8 mouse cellular contexts compared by ENCODE assay signal in the genomic region with DNA sequence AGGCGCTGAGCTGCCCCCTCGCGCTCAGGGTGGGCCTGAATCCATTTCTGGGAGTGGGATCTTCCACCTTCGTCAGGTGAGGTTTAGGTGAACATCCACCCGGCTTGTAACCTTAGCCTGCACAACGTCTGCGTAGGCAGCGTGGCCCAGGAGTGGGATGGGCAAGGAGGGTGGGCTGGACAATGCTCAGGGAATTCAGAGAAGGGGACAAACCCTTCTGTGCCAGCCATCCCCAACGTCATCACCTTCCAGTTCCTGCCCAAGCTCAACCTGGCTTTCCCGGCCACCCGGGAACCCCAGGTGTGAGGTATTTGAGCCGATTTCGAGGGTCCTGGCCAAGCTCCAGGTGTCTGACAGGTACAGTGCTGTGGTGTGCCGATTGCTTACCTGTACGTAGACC. TPM values are rescaled to one million over a fixed set of nuclear protein-coding genes. Genes with fewer than 3 reads are reported as not detected.
DNase-seq lines count a peak whose midpoint lies in the region; ATAC-seq and TF ChIP-seq lines count a peak whose summit lies in the region.

No protein-coding gene starts in this region.

- DNase-seq in heart, postnatal 0 days (ENCODE audit: low spot score): no peak
- no peak for DNase-seq in heart, postnatal 36 days
- DNase-seq in adrenal gland, adult (ENCODE audit: inconsistent age in 2 of 2, low spot score in 1 of 2): no peak
- DNase-seq in layer of hippocampus, postnatal 36 days: no peak

- TF ChIP-seq POLR2A in ES-Bruce4 (IDR thresholded peaks at IDR 0.05; ENCODE audit: insufficient read depth, low read length): no peak

- H3K27ac ChIP-seq in heart, postnatal 0 days (ENCODE audit: low read depth): peak overlapping the region; percentile 69
- no peak overlapping the region for H3K27ac ChIP-seq in ES-Bruce4 (ENCODE audit: insufficient read depth, low read length)
- peak overlapping the region; percentile 87; the same call in 1 of the 2 replicates for H3K27ac ChIP-seq in embryonic facial prominence, embryonic 15.5 days (replicated peaks)
- H3K27ac ChIP-seq in limb, embryonic 12.5 days: peak overlapping the region; percentile 80
- H3K27ac ChIP-seq in stomach, embryonic 14.5 days (ENCODE audit: low read length): peak overlapping the region; percentile 83

- no peaks in the 10 kb centered on the region for H3K9me3 ChIP-seq in heart, postnatal 0 days (replicated peaks; ENCODE audit: control insufficient read depth, low read length)
- H3K9me3 ChIP-seq in ES-Bruce4 (replicated peaks; ENCODE audit: control insufficient read depth, insufficient read depth, low read length, poor library complexity, severe bottlenecking): peaks cover 5% of the 10 kb centered on the region
- H3K9me3 ChIP-seq in embryonic facial prominence, embryonic 15.5 days (replicated peaks): no peaks in the 10 kb centered on the region
- no peaks in the 10 kb centered on the region for H3K9me3 ChIP-seq in limb, embryonic 12.5 days
- H3K9me3 ChIP-seq in stomach, embryonic 14.5 days (ENCODE audit: control insufficient read depth, low read depth, low read length): no peaks in the 10 kb centered on the region

- peaks cover 15% of the 10 kb centered on the region for H3K4me1 ChIP-seq in heart, postnatal 0 days (ENCODE audit: control insufficient read depth, insufficient read depth)
- H3K4me1 ChIP-seq in ES-Bruce4 (ENCODE audit: control insufficient read depth, insufficient read depth, low read length): peaks cover 2% of the 10 kb centered on the region
- H3K4me1 ChIP-seq in embryonic facial prominence, embryonic 15.5 days: peaks cover 14% of the 10 kb centered on the region
- H3K4me1 ChIP-seq in limb, embryonic 12.5 days (replicated peaks): peaks cover 16% of the 10 kb centered on the region
- H3K4me1 ChIP-seq in stomach, embryonic 14.5 days (ENCODE audit: control insufficient read depth, insufficient read depth, low read length): peaks cover 8% of the 10 kb centered on the region

- H3K4me2 ChIP-seq in heart, postnatal 0 days (ENCODE audit: low read depth, low read length): peak overlapping the region; percentile 87
- peak overlapping the region; percentile 88 for H3K4me2 ChIP-seq in embryonic facial prominence, embryonic 15.5 days (replicated peaks)
- H3K4me2 ChIP-seq in limb, embryonic 12.5 days: peak overlapping the region; percentile 92
- H3K4me2 ChIP-seq in stomach, embryonic 14.5 days (replicated peaks; ENCODE audit: low read depth, low read length): peak overlapping the region; percentile 98

- H3K36me3 ChIP-seq in heart, postnatal 0 days (replicated peaks; ENCODE audit: control insufficient read depth, insufficient read depth, low read length): peaks cover 43% of the 10 kb centered on the region
- peaks cover 29% of the 10 kb centered on the region for H3K36me3 ChIP-seq in ES-Bruce4 (ENCODE audit: control insufficient read depth, insufficient read depth, low read length, poor library complexity, severe bottlenecking)
- H3K36me3 ChIP-seq in embryonic facial prominence, embryonic 15.5 days: peaks cover 38% of the 10 kb centered on the region
- peaks cover 44% of the 10 kb centered on the region for H3K36me3 ChIP-seq in limb, embryonic 12.5 days
- H3K36me3 ChIP-seq in stomach, embryonic 14.5 days (ENCODE audit: control insufficient read depth, insufficient read depth, low read length): peaks cover 38% of the 10 kb centered on the region

- ATAC-seq in heart, postnatal 0 days (ENCODE audit: insufficient read depth, low read depth): no peak
- 0 out of 2 replicates have a peak, but pooled peaks have one; percentile 2 for ATAC-seq in embryonic facial prominence, embryonic 15.5 days (ENCODE audit: insufficient number of reproducible peaks, low FRiP score, low TSS enrichment, low read depth)
- 0 out of 2 replicates have a peak, but pooled peaks have one; percentile 5 for ATAC-seq in limb, embryonic 12.5 days (ENCODE audit: insufficient number of reproducible peaks, insufficient read depth, low FRiP score, low TSS enrichment, low read depth)
- ATAC-seq in stomach, embryonic 14.5 days (ENCODE audit: insufficient number of reproducible peaks, insufficient read depth, low FRiP score, low read depth): no peak; the same call in 1 of the 2 replicates

- peak overlapping the region; percentile 71 for H3K9ac ChIP-seq in heart, postnatal 0 days (replicated peaks; ENCODE audit: low read depth, low read length)
- H3K9ac ChIP-seq in ES-Bruce4 (ENCODE audit: low read depth, poor library complexity, severe bottlenecking): peak overlapping the region; percentile 77
- peak overlapping the region; percentile 90 for H3K9ac ChIP-seq in embryonic facial prominence, embryonic 15.5 days
- peak overlapping the region; percentile 90 for H3K9ac ChIP-seq in limb, embryonic 12.5 days (replicated peaks)
- peak overlapping the region; percentile 92 for H3K9ac ChIP-seq in stomach, embryonic 14.5 days (replicated peaks; ENCODE audit: low read depth, low read length)

- no peaks in the 10 kb centered on the region for H3K27me3 ChIP-seq in heart, postnatal 0 days (ENCODE audit: control insufficient read depth, insufficient read depth, low read length)
- H3K27me3 ChIP-seq in ES-Bruce4 (ENCODE audit: control insufficient read depth, insufficient read depth, low read length, poor library complexity, severe bottlenecking): no peaks in the 10 kb centered on the region
- no peaks in the 10 kb centered on the region for H3K27me3 ChIP-seq in embryonic facial prominence, embryonic 15.5 days
- H3K27me3 ChIP-seq in limb, embryonic 12.5 days: no peaks in the 10 kb centered on the region
- H3K27me3 ChIP-seq in stomach, embryonic 14.5 days (ENCODE audit: control insufficient read depth, insufficient read depth, low read length): no peaks in the 10 kb centered on the region

- H3K4me3 ChIP-seq in heart, postnatal 0 days (ENCODE audit: low read depth, low read length): peak overlapping the region; percentile 62
- H3K4me3 ChIP-seq in ES-Bruce4 (ENCODE audit: low read depth, low read length): peak overlapping the region; percentile 76
- H3K4me3 ChIP-seq in embryonic facial prominence, embryonic 15.5 days (replicated peaks): peak overlapping the region; percentile 84
- peak overlapping the region; percentile 87 for H3K4me3 ChIP-seq in limb, embryonic 12.5 days (replicated peaks)
- peak overlapping the region; percentile 69 for H3K4me3 ChIP-seq in stomach, embryonic 14.5 days (ENCODE audit: low read depth, low read length)

- intact Hi-C loops in heart, postnatal 36 days (cut with DNase I): no loop called here

- no peak for TF ChIP-seq EP300 in heart, postnatal 0 days (IDR thresholded peaks at IDR 0.05; ENCODE audit: low read depth)
- no peak for TF ChIP-seq EP300 in ES-Bruce4 (IDR thresholded peaks at IDR 0.05; ENCODE audit: insufficient read depth, low read depth, low read length)

- no peak for TF ChIP-seq CTCF in heart, postnatal 0 days (IDR thresholded peaks at IDR 0.05; ENCODE audit: low read depth)
- TF ChIP-seq CTCF in ES-Bruce4 (IDR thresholded peaks at IDR 0.05; ENCODE audit: low read depth, low read length): no peak

- WGBS in heart, postnatal 0 days: 5% methylated on average over 15 of the region's 15 CpGs
- 4% methylated on average over 15 of the region's 15 CpGs for WGBS in embryonic facial prominence, embryonic 15.5 days
- WGBS in limb, embryonic 12.5 days: 9% methylated on average over 15 of the region's 15 CpGs
- WGBS in stomach, embryonic 14.5 days: 5% methylated on average over 15 of the region's 15 CpGs

RNA-seq across cellular contexts. Expression of a gene that starts 0.6 kb away (rescaled TPM):
- 35.5 and 37.8 TPM in 2 replicates for total RNA-seq in heart, postnatal 0 days (2014; rRNA removed; ENCODE audit: low replicate concordance)
- 5.4 and 5.9 TPM in 2 replicates for polyA plus RNA-seq in heart, postnatal 0 days (2015; fragmentation: Nextera tagmentation; extraction: Ambion mirVana)
- total RNA-seq in heart, postnatal 36 days (2021): 10 to 100 TPM; 46.0 to 68.1 TPM
- 114 and 147 TPM in 2 replicates for polyA plus RNA-seq in ES-Bruce4 (2011; ENCODE audit: insufficient read depth, insufficient read length, low read depth, missing spikeins)
- polyA plus RNA-seq in embryonic facial prominence, embryonic 15.5 days (2015; fragmentation: Nextera tagmentation; extraction: Ambion mirVana): 31.0 and 31.1 TPM in 2 replicates
- polyA plus RNA-seq in limb, embryonic 12.5 days (2016; fragmentation: Nextera tagmentation; extraction: Ambion mirVana): 34.0 and 36.4 TPM in 2 replicates
- 22.1 and 29.4 TPM in 2 replicates for polyA plus RNA-seq in stomach, embryonic 14.5 days (2014; fragmentation: Nextera tagmentation; extraction: Ambion mirVana)
- total RNA-seq in layer of hippocampus, postnatal 36 days (2021): 100 to 1,000 TPM; 136 to 157 TPM

RNA-seq across cellular contexts. Expression of a gene that starts 16.8 kb away (rescaled TPM):
- 83.8 and 97.2 TPM in 2 replicates for total RNA-seq in heart, postnatal 0 days (2014; rRNA removed; ENCODE audit: low replicate concordance)
- 32.2 and 35.1 TPM in 2 replicates for polyA plus RNA-seq in heart, postnatal 0 days (2015; fragmentation: Nextera tagmentation; extraction: Ambion mirVana)
- 10 to 100 TPM; 21.5 to 24.0 TPM for total RNA-seq in heart, postnatal 36 days (2021)
- polyA plus RNA-seq in ES-Bruce4 (2011; ENCODE audit: insufficient read depth, insufficient read length, low read depth, missing spikeins): 7.7 and 8.1 TPM in 2 replicates
- polyA plus RNA-seq in embryonic facial prominence, embryonic 15.5 days (2015; fragmentation: Nextera tagmentation; extraction: Ambion mirVana): 17.3 and 19.8 TPM in 2 replicates
- polyA plus RNA-seq in limb, embryonic 12.5 days (2016; fragmentation: Nextera tagmentation; extraction: Ambion mirVana): 11.1 and 12.8 TPM in 2 replicates
- polyA plus RNA-seq in stomach, embryonic 14.5 days (2014; fragmentation: Nextera tagmentation; extraction: Ambion mirVana): 22.3 and 23.7 TPM in 2 replicates
- total RNA-seq in layer of hippocampus, postnatal 36 days (2021): 10 to 100 TPM; 27.9 to 30.2 TPM

RNA-seq across cellular contexts. Expression of a gene that starts 18.4 kb away (rescaled TPM):
- 25.0 and 27.8 TPM in 2 replicates for total RNA-seq in heart, postnatal 0 days (2014; rRNA removed; ENCODE audit: low replicate concordance)
- 17.7 TPM in 2 replicates for polyA plus RNA-seq in heart, postnatal 0 days (2015; fragmentation: Nextera tagmentation; extraction: Ambion mirVana)
- total RNA-seq in heart, postnatal 36 days (2021): 10 to 100 TPM; 16.8 to 18.8 TPM
- 26.7 and 30.5 TPM in 2 replicates for polyA plus RNA-seq in ES-Bruce4 (2011; ENCODE audit: insufficient read depth, insufficient read length, low read depth, missing spikeins)
- 25.0 and 30.3 TPM in 2 replicates for polyA plus RNA-seq in embryonic facial prominence, embryonic 15.5 days (2015; fragmentation: Nextera tagmentation; extraction: Ambion mirVana)
- 28.9 and 30.7 TPM in 2 replicates for polyA plus RNA-seq in limb, embryonic 12.5 days (2016; fragmentation: Nextera tagmentation; extraction: Ambion mirVana)
- 24.5 and 25.4 TPM in 2 replicates for polyA plus RNA-seq in stomach, embryonic 14.5 days (2014; fragmentation: Nextera tagmentation; extraction: Ambion mirVana)
- total RNA-seq in layer of hippocampus, postnatal 36 days (2021): 10 to 100 TPM; 50.9 to 52.1 TPM

RNA-seq across cellular contexts. Expression of a gene that starts 27.1 kb away (rescaled TPM):
- 302 and 464 TPM in 2 replicates for total RNA-seq in heart, postnatal 0 days (2014; rRNA removed; ENCODE audit: low replicate concordance)
- polyA plus RNA-seq in heart, postnatal 0 days (2015; fragmentation: Nextera tagmentation; extraction: Ambion mirVana): 1,421 and 1,578 TPM in 2 replicates
- 100 to 1,000 TPM; 793 to 858 TPM for total RNA-seq in heart, postnatal 36 days (2021)
- 4,348 and 4,428 TPM in 2 replicates for polyA plus RNA-seq in ES-Bruce4 (2011; ENCODE audit: insufficient read depth, insufficient read length, low read depth, missing spikeins)
- 1,806 and 1,877 TPM in 2 replicates for polyA plus RNA-seq in embryonic facial prominence, embryonic 15.5 days (2015; fragmentation: Nextera tagmentation; extraction: Ambion mirVana)
- polyA plus RNA-seq in limb, embryonic 12.5 days (2016; fragmentation: Nextera tagmentation; extraction: Ambion mirVana): 2,041 and 2,143 TPM in 2 replicates
- polyA plus RNA-seq in stomach, embryonic 14.5 days (2014; fragmentation: Nextera tagmentation; extraction: Ambion mirVana): 2,532 and 2,694 TPM in 2 replicates
- total RNA-seq in layer of hippocampus, postnatal 36 days (2021): 100 to 1,000 TPM; 660 to 671 TPM

RNA-seq across cellular contexts. Expression of a gene that starts 27.5 kb away (rescaled TPM):
- total RNA-seq in heart, postnatal 0 days (2014; rRNA removed; ENCODE audit: low replicate concordance): 30.8 and 58.4 TPM in 2 replicates
- polyA plus RNA-seq in heart, postnatal 0 days (2015; fragmentation: Nextera tagmentation; extraction: Ambion mirVana): 72.5 and 79.0 TPM in 2 replicates
- 10 to 100 TPM; 33.0 to 36.3 TPM for total RNA-seq in heart, postnatal 36 days (2021)
- polyA plus RNA-seq in ES-Bruce4 (2011; ENCODE audit: insufficient read depth, insufficient read length, low read depth, missing spikeins): 83.0 and 89.8 TPM in 2 replicates
- polyA plus RNA-seq in embryonic facial prominence, embryonic 15.5 days (2015; fragmentation: Nextera tagmentation; extraction: Ambion mirVana): 137 and 138 TPM in 2 replicates
- polyA plus RNA-seq in limb, embryonic 12.5 days (2016; fragmentation: Nextera tagmentation; extraction: Ambion mirVana): 147 and 161 TPM in 2 replicates
- polyA plus RNA-seq in stomach, embryonic 14.5 days (2014; fragmentation: Nextera tagmentation; extraction: Ambion mirVana): 118 and 123 TPM in 2 replicates
- 10 to 100 TPM; 64.3 to 79.1 TPM for total RNA-seq in layer of hippocampus, postnatal 36 days (2021)

Comparison
In these comparisons a context has a peak if more than half of its experiments do, and no peak if none do; other contexts are left out.
1. ATAC-seq: peak in embryonic facial prominence, embryonic 15.5 days (single experiment) and limb, embryonic 12.5 days (single experiment); none in heart, postnatal 0 days (single experiment) and stomach, embryonic 14.5 days (single experiment).
2. Peak in every context shown above with its lines, with median percentiles within 50 percentile points of each other: H3K4me2 ChIP-seq, H3K4me3 ChIP-seq and H3K9ac ChIP-seq.